Mouse (Mus musculus): ENCODE data around the gene Cldn7.
"Not testable (repeated sequence)": the region's sequence is repeated elsewhere in the genome, so short reads cannot be mapped to it uniquely, and the experiment has no call there.

Cldn7 gene

GRCm38 (mm10) chr11:69953267-69953915, 11.2 kb upstream of the Cldn7 start:
- DNase-seq (ENCODE audit: low read depth, low spot score), result no peak

- DNase-seq (ENCODE audit: low read depth, low spot score), result not testable (repeated sequence)
Measured at GRCm38 (mm10) chr11:69955618-69956017, 9.0 kb upstream of the Cldn7 start.

GRCm38 (mm10) chr11:69956218-69956617, 8.4 kb upstream of the Cldn7 start:
- DNase-seq (ENCODE audit: low read depth, low spot score), result no peak

- no peak for DNase-seq (ENCODE audit: low read depth, low spot score)
Measured at GRCm38 (mm10) chr11:69960616-69961015, 4.0 kb upstream of the Cldn7 start.

GRCm38 (mm10) chr11:69961841-69962240, 2.7 kb upstream of the Cldn7 start:
- no peak for DNase-seq (ENCODE audit: low read depth, low spot score)

- no peak for DNase-seq (ENCODE audit: low read depth, low spot score)
Measured at GRCm38 (mm10) chr11:69965271-69966005, 859 bp downstream of the Cldn7 start.

- DNase-seq (ENCODE audit: low read depth, low spot score), result no peak
Measured at GRCm38 (mm10) chr11:69966006-69966859, 1.7 kb downstream of the Cldn7 start.

- DNase-seq (ENCODE audit: low read depth, low spot score), result no peak
Measured at GRCm38 (mm10) chr11:69966860-69967517, 2.4 kb downstream of the Cldn7 start.

GRCm38 (mm10) chr11:69968793-69969192, 4.2 kb downstream of the Cldn7 start:
- no peak for DNase-seq (ENCODE audit: low read depth, low spot score)

GRCm38 (mm10) chr11:69970222-69970621, 5.6 kb downstream of the Cldn7 start:
- DNase-seq (ENCODE audit: low read depth, low spot score), result no peak

GRCm38 (mm10) chr11:69970775-69971174, 6.2 kb downstream of the Cldn7 start:
- no peak for DNase-seq (ENCODE audit: low read depth, low spot score)

- DNase-seq (ENCODE audit: low read depth, low spot score), result no peak
Measured at GRCm38 (mm10) chr11:69974907-69975306, 10.3 kb downstream of the Cldn7 start.

- DNase-seq (ENCODE audit: low read depth, low spot score), result no peak
Measured at GRCm38 (mm10) chr11:69976271-69976670, 11.7 kb downstream of the Cldn7 start.

GRCm38 (mm10) chr11:69979827-69980195, 15.2 kb downstream of the Cldn7 start:
- DNase-seq (ENCODE audit: low read depth, low spot score), result no peak

- DNase-seq (ENCODE audit: low read depth, low spot score), result peak; percentile 99
Measured at GRCm38 (mm10) chr11:69980196-69981140, 15.9 kb downstream of the Cldn7 start.

GRCm38 (mm10) chr11:69981141-69981762, 16.7 kb downstream of the Cldn7 start, which contains the start of gene Ctdnep1:
TSS of gene Ctdnep1 (plus strand) at chr11:69981156.
- no peak for DNase-seq (ENCODE audit: low read depth, low spot score)

GRCm38 (mm10) chr11:69982225-69982624, 17.6 kb downstream of the Cldn7 start, which contains the start of gene Elp5:
TSS of gene Elp5 (minus strand) at chr11:69982517.
- DNase-seq (ENCODE audit: low read depth, low spot score), result no peak

- peak; percentile 84 for DNase-seq (ENCODE audit: low read depth, low spot score)
Measured at GRCm38 (mm10) chr11:69982877-69983276, 18.3 kb downstream of the Cldn7 start.

GRCm38 (mm10) chr11:69983377-69983776, 18.8 kb downstream of the Cldn7 start:
- DNase-seq (ENCODE audit: low read depth, low spot score), result peak; percentile 88

GRCm38 (mm10) chr11:69984431-69984830, 19.9 kb downstream of the Cldn7 start:
- DNase-seq (ENCODE audit: low read depth, low spot score), result no peak
